Mouse (Mus musculus) small intestine, adult 2 months (tissue): ENCODE measurements around the gene Hap1.

ENCODE experiments used
- CTCF ChIP-seq: fragments of 200-500 bp; IDR thresholded peaks from 2 replicates; pipeline ENCODE4 v1.5.1; 2012; ENCODE audit warnings: low read depth, mild to moderate bottlenecking, control low read depth, inconsistent platforms, low read length, moderate library complexity, mixed read lengths; ENCODE audit not compliant: insufficient replicate concordance, insufficient read length; ENCODE audit errors: extremely low read depth
- POLR2A ChIP-seq: fragments of 200-500 bp; IDR thresholded peaks from 2 replicates; pipeline ENCODE4 v1.6.1; 2012; ENCODE audit warnings: low read depth, mild to moderate bottlenecking, control low read depth, inconsistent platforms, low read length, moderate library complexity

- TF ChIP-seq CTCF (no peak), POLR2A (no peak)
Observed at GRCm38 (mm10) chr11:100391884-100392345, 36.0 kb upstream of the Hap1 start.
